7 mouse cellular contexts compared by ENCODE assay signal in genomic region chr2:180583154-180583507, GRCm38 (mm10). TPM values are rescaled to one million over a fixed set of nuclear protein-coding genes. Genes with fewer than 3 reads are reported as not detected.
DNase-seq lines count a peak whose midpoint lies in the region; ATAC-seq and TF ChIP-seq lines count a peak whose summit lies in the region.

No protein-coding gene starts in this region.

- H3K4me3 ChIP-seq in C2C12 (ENCODE audit: insufficient read depth, poor library complexity, severe bottlenecking): peak overlapping the region; percentile 74
- peak overlapping the region; percentile 94 for H3K4me3 ChIP-seq in forebrain, postnatal 0 days (ENCODE audit: low read depth, low read length)
- H3K4me3 ChIP-seq in limb, embryonic 13.5 days: peak overlapping the region; percentile 86
- H3K4me3 ChIP-seq in neural tube, embryonic 15.5 days (replicated peaks): peak overlapping the region; percentile 97

- peak overlapping the region; percentile 95 for H3K9ac ChIP-seq in forebrain, postnatal 0 days
- peak overlapping the region; percentile 95 for H3K9ac ChIP-seq in limb, embryonic 13.5 days
- H3K9ac ChIP-seq in neural tube, embryonic 15.5 days (replicated peaks): peak overlapping the region; percentile 99

- 26% methylated on average over 7 of the region's 7 CpGs for WGBS in forebrain, postnatal 0 days
- 20% methylated on average over 7 of the region's 7 CpGs for WGBS in limb, embryonic 13.5 days
- WGBS in neural tube, embryonic 15.5 days: 30% methylated on average over 7 of the region's 7 CpGs

- H3K27me3 ChIP-seq in C2C12 (ENCODE audit: control insufficient read depth, insufficient read depth, insufficient read length): no peaks in the 10 kb centered on the region
- H3K27me3 ChIP-seq in forebrain, postnatal 0 days (ENCODE audit: insufficient read depth, low read length): 0 out of 2 replicates have a peak, but pooled peaks cover 3% of the 10 kb centered on the region
- peaks cover 3% of the 10 kb centered on the region; the same call in 1 of the 2 replicates for H3K27me3 ChIP-seq in limb, embryonic 13.5 days
- no peaks in the 10 kb centered on the region for H3K27me3 ChIP-seq in neural tube, embryonic 15.5 days (replicated peaks)

- peaks cover 13% of the 10 kb centered on the region for H3K36me3 ChIP-seq in C2C12 (ENCODE audit: control insufficient read depth, insufficient read depth)
- peaks cover 22% of the 10 kb centered on the region for H3K36me3 ChIP-seq in forebrain, postnatal 0 days (ENCODE audit: insufficient read depth)
- H3K36me3 ChIP-seq in limb, embryonic 13.5 days: peaks cover 28% of the 10 kb centered on the region
- peaks cover 21% of the 10 kb centered on the region for H3K36me3 ChIP-seq in neural tube, embryonic 15.5 days

- H3K79me3 ChIP-seq in C2C12 (ENCODE audit: low read depth): peaks cover 7% of the 10 kb centered on the region

- H3K4me2 ChIP-seq in forebrain, postnatal 0 days (ENCODE audit: low read depth): peak overlapping the region; percentile 85
- peak overlapping the region; percentile 88 for H3K4me2 ChIP-seq in limb, embryonic 13.5 days (replicated peaks)
- H3K4me2 ChIP-seq in neural tube, embryonic 15.5 days: peak overlapping the region; percentile 85

- no peak; the same call in 1 of the 2 replicates for ATAC-seq in forebrain, postnatal 0 days
- ATAC-seq in limb, embryonic 13.5 days (ENCODE audit: low FRiP score, low read depth): peak; percentile 11
- peak; percentile 30; the same call in 1 of the 2 replicates for ATAC-seq in neural tube, embryonic 15.5 days (ENCODE audit: low FRiP score)

- peak; percentile 55 for DNase-seq in A20 (ENCODE audit: low read depth, low spot score)
- no peak for DNase-seq in forebrain, postnatal 0 days
- no peak for DNase-seq in adrenal gland, postnatal 4 days (ENCODE audit: low spot score in 2 of 2)
- DNase-seq in frontal cortex, postnatal 25 days (ENCODE audit: low spot score in 2 of 2): no peak

- peaks cover 8% of the 10 kb centered on the region for H3K4me1 ChIP-seq in forebrain, postnatal 0 days (ENCODE audit: insufficient read depth)
- peaks cover 23% of the 10 kb centered on the region for H3K4me1 ChIP-seq in limb, embryonic 13.5 days
- H3K4me1 ChIP-seq in neural tube, embryonic 15.5 days: peaks cover 32% of the 10 kb centered on the region

- no peak overlapping the region for H3K27ac ChIP-seq in forebrain, postnatal 0 days (ENCODE audit: low read depth, low read length)
- H3K27ac ChIP-seq in limb, embryonic 13.5 days: no peak overlapping the region
- 0 out of 2 replicates have a peak overlapping the region, but pooled peaks have one; percentile 78 for H3K27ac ChIP-seq in neural tube, embryonic 15.5 days (replicated peaks)

- peaks cover 18% of the 10 kb centered on the region for H3K79me2 ChIP-seq in C2C12 (ENCODE audit: control insufficient read depth, insufficient read depth)

- H3ac ChIP-seq in C2C12 (ENCODE audit: control insufficient read depth, insufficient read length, low read depth): peak overlapping the region; percentile 78

- TF ChIP-seq CTCF in C2C12 (IDR thresholded peaks at IDR 0.05; ENCODE audit: control insufficient read depth, insufficient read depth, insufficient read length): no peak
- no peak for TF ChIP-seq CTCF in forebrain, postnatal 0 days (IDR thresholded peaks at IDR 0.05; ENCODE audit: low read depth)

- H3K9me3 ChIP-seq in forebrain, postnatal 0 days (ENCODE audit: low read length): no peaks in the 10 kb centered on the region
- no peaks in the 10 kb centered on the region for H3K9me3 ChIP-seq in limb, embryonic 13.5 days
- H3K9me3 ChIP-seq in neural tube, embryonic 15.5 days (replicated peaks): no peaks in the 10 kb centered on the region

TF ChIP-seq in C2C12, 6 proteins besides CTCF, POLR2A, EP300 and RAD21:
- TF ChIP-seq MYOD1 (IDR thresholded peaks at IDR 0.05; ENCODE audit: control insufficient read depth, insufficient read length, low read depth) (no peak), MAX (IDR thresholded peaks at IDR 0.05) (no peak), FOSL1 (IDR thresholded peaks at IDR 0.05; ENCODE audit: insufficient read depth, low read length, poor library complexity, severe bottlenecking) (no peak), USF1 (IDR thresholded peaks at IDR 0.05; ENCODE audit: low read depth) (no peak), MYOG (IDR thresholded peaks at IDR 0.05; ENCODE audit: control insufficient read depth, extremely low read depth, insufficient read length) (no peak)
TF ChIP-seq in C2C12: peak in this region for 0.

RNA-seq across cellular contexts. Expression of gene Mrgbp, which starts 2.0 kb away (rescaled TPM):
- polyA plus RNA-seq in C2C12 (2012; fragmentation: generic; extraction: Trizol): 19.2 TPM
- total RNA-seq in forebrain, postnatal 0 days (2014; rRNA removed): 55.0 and 63.2 TPM in 2 replicates
- polyA plus RNA-seq in forebrain, postnatal 0 days (2015; fragmentation: Nextera tagmentation; extraction: Ambion mirVana): 31.8 and 34.2 TPM in 2 replicates
- polyA plus RNA-seq in limb, embryonic 13.5 days (2015; fragmentation: Nextera tagmentation; extraction: Ambion mirVana): 35.0 and 39.2 TPM in 2 replicates
- polyA plus RNA-seq in neural tube, embryonic 15.5 days (2015; fragmentation: Nextera tagmentation; extraction: Ambion mirVana): 36.7 and 37.0 TPM in 2 replicates
- 10 to 100 TPM; 28.2 to 29.3 TPM for total RNA-seq in adrenal gland, postnatal 4 days (2021)

RNA-seq across cellular contexts. Expression of gene Ogfr, which starts 5.9 kb away (rescaled TPM):
- 61.5 TPM for polyA plus RNA-seq in C2C12 (2012; fragmentation: generic; extraction: Trizol)
- 116 and 127 TPM in 2 replicates for total RNA-seq in forebrain, postnatal 0 days (2014; rRNA removed)
- polyA plus RNA-seq in forebrain, postnatal 0 days (2015; fragmentation: Nextera tagmentation; extraction: Ambion mirVana): 84.7 and 86.0 TPM in 2 replicates
- polyA plus RNA-seq in limb, embryonic 13.5 days (2015; fragmentation: Nextera tagmentation; extraction: Ambion mirVana): 85.0 and 88.1 TPM in 2 replicates
- polyA plus RNA-seq in neural tube, embryonic 15.5 days (2015; fragmentation: Nextera tagmentation; extraction: Ambion mirVana): 81.0 and 90.0 TPM in 2 replicates
- total RNA-seq in adrenal gland, postnatal 4 days (2021): 10 to 100 TPM; 61.4 to 66.1 TPM

RNA-seq across cellular contexts. Expression of gene Col9a3, which starts 14.5 kb away (rescaled TPM):
- 0.21 TPM for polyA plus RNA-seq in C2C12 (2012; fragmentation: generic; extraction: Trizol)
- 42.4 and 47.9 TPM in 2 replicates for total RNA-seq in forebrain, postnatal 0 days (2014; rRNA removed)
- polyA plus RNA-seq in forebrain, postnatal 0 days (2015; fragmentation: Nextera tagmentation; extraction: Ambion mirVana): 46.8 and 49.5 TPM in 2 replicates
- polyA plus RNA-seq in limb, embryonic 13.5 days (2015; fragmentation: Nextera tagmentation; extraction: Ambion mirVana): 426 and 449 TPM in 2 replicates
- 62.1 and 90.3 TPM in 2 replicates for polyA plus RNA-seq in neural tube, embryonic 15.5 days (2015; fragmentation: Nextera tagmentation; extraction: Ambion mirVana)
- total RNA-seq in adrenal gland, postnatal 4 days (2021): 1 to 10 TPM; 2.3 to 3.1 TPM

RNA-seq across cellular contexts. Expression of gene Tcfl5, which starts 59.4 kb away (rescaled TPM):
- polyA plus RNA-seq in C2C12 (2012; fragmentation: generic; extraction: Trizol): not detected
- 5.3 and 5.9 TPM in 2 replicates for total RNA-seq in forebrain, postnatal 0 days (2014; rRNA removed)
- 0.88 and 1.2 TPM in 2 replicates for polyA plus RNA-seq in forebrain, postnatal 0 days (2015; fragmentation: Nextera tagmentation; extraction: Ambion mirVana)
- polyA plus RNA-seq in limb, embryonic 13.5 days (2015; fragmentation: Nextera tagmentation; extraction: Ambion mirVana): 0.55 and 0.59 TPM in 2 replicates
- 0.37 and 0.77 TPM in 2 replicates for polyA plus RNA-seq in neural tube, embryonic 15.5 days (2015; fragmentation: Nextera tagmentation; extraction: Ambion mirVana)
- under 1 TPM; 0.34 to 0.90 TPM for total RNA-seq in adrenal gland, postnatal 4 days (2021)

Comparison
In these comparisons a context has a peak if more than half of its experiments do, and no peak if none do; other contexts are left out.
1. RNA of gene Col9a3, which starts 14.5 kb away (polyA plus RNA-seq): 426 to 449 TPM in limb, embryonic 13.5 days, 62.1 to 90.3 TPM in neural tube, embryonic 15.5 days and 46.8 to 49.5 TPM in forebrain, postnatal 0 days; 0.21 TPM in C2C12 (single experiment); every median in the first group is over 10 times any median in the second.
2. Peak in every context shown above with its lines, with median percentiles within 50 percentile points of each other: H3K4me3 ChIP-seq, H3K4me2 ChIP-seq and H3K9ac ChIP-seq.